Mouse (Mus musculus) limb, embryonic 12.5 days (tissue): ENCODE measurements around the gene Ccr6. TPM values are rescaled to one million over a fixed set of nuclear protein-coding genes. Genes with fewer than 3 reads are reported as not detected.
A peak's percentile ranks its signal among the peaks of the same experiment; 100 is the strongest.

Experiments
- ATAC-seq: fragments of 200-750 bp; cut with Nextera tagmentation; 2 replicates; pipeline ENCODE4 v1.8.0; 2017; ENCODE audit warnings: low read depth, moderate TSS enrichment; ENCODE audit not compliant: insufficient number of reproducible peaks, insufficient read depth, low FRiP score, low TSS enrichment
- H3K27ac ChIP-seq: fragments of 300-500 bp; sonication (generic); 2 replicates; pipeline ENCODE4 v1.5.1; 2016; ENCODE audit warnings: mild to moderate bottlenecking, moderate library complexity
- H3K27me3 ChIP-seq: fragments of 300-500 bp; sonication (generic); 2 replicates; pipeline ENCODE4 v1.6.1; 2016; ENCODE audit warnings: mild to moderate bottlenecking, moderate library complexity
- H3K36me3 ChIP-seq: fragments of 300-500 bp; sonication (generic); 2 replicates; pipeline ENCODE4 v1.6.1; 2016; ENCODE audit warnings: mild to moderate bottlenecking, moderate library complexity
- H3K4me1 ChIP-seq: fragments of 300-500 bp; sonication (generic); replicated peaks from 2 replicates; pipeline ENCODE4 v1.6.1; 2016
- H3K4me2 ChIP-seq: fragments of 300-500 bp; sonication (generic); 2 replicates; pipeline ENCODE4 v1.6.1; 2016; ENCODE audit warnings: mild to moderate bottlenecking, moderate library complexity
- H3K4me3 ChIP-seq: fragments of 300-500 bp; sonication (generic); replicated peaks from 2 replicates; pipeline ENCODE4 v1.5.1; 2016; ENCODE audit warnings: mild to moderate bottlenecking
- H3K9ac ChIP-seq: fragments of 300-500 bp; sonication (generic); replicated peaks from 2 replicates; pipeline ENCODE4 v1.6.1; 2016; ENCODE audit warnings: mild to moderate bottlenecking, moderate library complexity
- H3K9me3 ChIP-seq: fragments of 300-500 bp; sonication (generic); 2 replicates; pipeline ENCODE4 v1.6.1; 2016; ENCODE audit warnings: mild to moderate bottlenecking, moderate library complexity
- WGBS: fragments of 180-500 bp; shearing (Covaris S2); methylation state at CpG from one replicate; pipeline ENCODE4 v1.1.7; 2016; 5-methylcytosine and 5-hydroxymethylcytosine counted together
- polyA plus RNA-seq: library from polyadenylated mRNA; unstranded; fragments of >200 nt; fragmentation: Nextera tagmentation; extraction: Ambion mirVana; gene quantifications from 2 replicates; pipeline ENCODE4 v1.2.1, GENCODE M21; 2016

Gene Ccr6
- polyA plus RNA-seq, 1 experiment from 2014 or later, result not detected

DNA sequence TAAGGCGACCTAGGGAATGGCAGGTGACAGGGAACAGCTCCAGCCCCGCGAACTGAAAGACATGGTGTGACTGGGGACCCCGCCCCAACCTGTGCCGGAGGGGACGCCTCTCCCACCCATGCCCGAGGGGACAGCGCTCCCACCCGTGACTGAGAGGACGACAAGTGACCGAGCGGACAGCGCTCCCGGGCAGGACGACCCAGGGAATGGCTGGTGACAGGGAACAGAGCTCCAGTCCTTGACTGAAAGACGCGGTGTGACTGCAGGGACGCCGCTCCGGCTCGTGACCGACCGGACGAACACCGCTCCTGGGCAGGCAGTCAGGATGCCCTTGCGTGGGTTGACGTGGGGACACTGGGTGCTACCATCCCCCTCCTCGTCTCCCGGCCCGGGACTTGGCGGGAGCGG, 48.4 kb downstream of the Ccr6 start:
- ATAC-seq, result no peak

DNA sequence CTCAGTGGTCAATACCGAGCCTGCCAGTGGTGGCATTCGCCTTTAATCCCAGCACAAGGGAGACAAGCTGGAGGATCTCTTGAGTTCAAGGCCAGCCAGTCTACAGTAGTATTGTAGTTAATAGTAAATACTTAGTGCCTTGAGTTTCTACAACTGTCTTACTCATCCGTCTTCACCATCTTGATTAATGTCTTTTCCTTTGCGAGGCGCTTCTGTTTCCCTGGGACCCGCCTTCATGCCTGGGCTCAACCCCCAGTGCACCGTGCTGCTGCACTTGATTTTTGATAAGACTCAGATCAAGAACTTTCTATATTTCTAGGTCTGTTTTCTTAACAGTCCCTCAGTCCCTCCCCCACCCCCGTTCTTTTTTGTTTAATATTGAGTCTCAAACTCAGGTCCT, 49.2 kb downstream of the Ccr6 start:
- Histone ChIP-seq H3K27me3 (peaks cover 5% of the 10 kb centered on the region; the same call in 1 of the 2 replicates), H3K4me1 (peaks cover 16% of the 10 kb centered on the region), H3K4me2 (peak overlapping the region; percentile 100), H3K9ac (no peak overlapping the region), H3K36me3 (peaks cover 5% of the 10 kb centered on the region; the same call in 1 of the 2 replicates), H3K9me3 (no peaks in the 10 kb centered on the region), H3K27ac (no peak overlapping the region), H3K4me3 (peak overlapping the region; percentile 83)
- no peak for ATAC-seq
- WGBS, result 27% methylated on average over 8 of the region's 8 CpGs

More for the DNA sequence above, 48.4 kb downstream of the Ccr6 start:
- 0% methylated on average over 32 of the region's 32 CpGs for WGBS
- peak overlapping the region; percentile 100 for H3K4me2 ChIP-seq
- H3K9ac ChIP-seq, result peak overlapping the region; percentile 79
- H3K9me3 ChIP-seq, result no peaks in the 10 kb centered on the region
- peak overlapping the region; percentile 83 for H3K4me3 ChIP-seq
- no peaks in the 10 kb centered on the region; the same call in 1 of the 2 replicates for H3K36me3 ChIP-seq
- H3K27me3 ChIP-seq, result peaks cover 5% of the 10 kb centered on the region; the same call in 1 of the 2 replicates
- peaks cover 16% of the 10 kb centered on the region for H3K4me1 ChIP-seq
- no peak overlapping the region for H3K27ac ChIP-seq

DNA sequence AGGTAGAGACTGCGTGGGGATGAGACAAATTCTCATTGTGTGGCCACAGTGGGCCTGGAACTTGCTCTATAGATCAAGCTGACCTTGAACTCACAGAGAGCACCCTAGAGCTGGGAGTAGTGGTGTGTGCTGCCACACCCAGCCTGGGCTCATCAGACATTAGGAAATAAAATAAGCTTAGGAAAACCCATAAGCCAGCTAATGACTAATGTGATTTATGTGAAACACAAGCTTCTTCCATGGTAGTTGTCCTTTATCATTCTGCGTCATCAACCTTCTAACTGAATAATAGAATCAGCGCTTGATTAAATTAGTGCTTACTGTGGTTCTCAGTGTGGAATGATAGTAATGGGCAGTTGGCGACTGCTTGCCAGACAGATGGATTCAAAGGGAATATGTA, 51.1 kb downstream of the Ccr6 start:
- no peak for ATAC-seq
- 85% methylated on average over 4 of the region's 4 CpGs for WGBS
- H3K9ac ChIP-seq, result no peak overlapping the region
- H3K9me3 ChIP-seq, result no peaks in the 10 kb centered on the region
- H3K4me1 ChIP-seq, result peaks cover 16% of the 10 kb centered on the region
- H3K4me2 ChIP-seq, result no peak overlapping the region
- H3K27ac ChIP-seq, result no peak overlapping the region
- no peak overlapping the region for H3K4me3 ChIP-seq
- peaks cover 5% of the 10 kb centered on the region; the same call in 1 of the 2 replicates for H3K27me3 ChIP-seq
- H3K36me3 ChIP-seq, result peaks cover 5% of the 10 kb centered on the region; the same call in 1 of the 2 replicates

- WGBS, result 91% methylated on average over 3 of the region's 3 CpGs
- ATAC-seq, result no peak
- H3K9me3 ChIP-seq, result no peaks in the 10 kb centered on the region
- no peak overlapping the region for H3K27ac ChIP-seq
- H3K9ac ChIP-seq, result no peak overlapping the region
- no peak overlapping the region for H3K4me2 ChIP-seq
- no peaks in the 10 kb centered on the region; the same call in 1 of the 2 replicates for H3K27me3 ChIP-seq
- H3K36me3 ChIP-seq, result peaks cover 13% of the 10 kb centered on the region; the same call in 1 of the 2 replicates
- H3K4me3 ChIP-seq, result no peak overlapping the region
- peaks cover under 1% of the 10 kb centered on the region; the same call in 1 of the 2 replicates for H3K4me1 ChIP-seq
These were observed 54.3 kb downstream of the Ccr6 start for GRCm38 (mm10) chr17:8289993-8290679.

DNA sequence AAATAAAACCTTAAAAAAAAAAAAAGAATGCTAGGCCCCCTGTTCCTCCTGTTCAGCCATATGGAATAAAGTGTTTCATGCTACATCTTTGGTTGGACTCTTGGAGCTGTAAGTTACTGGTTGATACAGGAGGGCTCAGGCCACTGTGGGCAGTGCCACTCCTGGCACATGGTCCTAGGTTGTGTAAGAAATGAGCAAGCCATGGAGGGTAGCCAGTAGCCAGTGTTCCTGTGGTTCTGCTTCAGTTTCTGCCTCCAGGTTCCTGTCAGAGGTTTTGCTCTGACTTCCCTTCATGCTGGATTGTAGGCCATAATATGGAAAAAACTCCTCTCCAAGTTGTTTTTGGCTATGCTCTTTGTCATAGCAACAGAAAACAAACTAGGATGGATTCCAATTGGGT, 54.9 kb downstream of the Ccr6 start:
- Histone ChIP-seq H3K27ac (no peak overlapping the region), H3K4me2 (no peak overlapping the region), H3K9ac (no peak overlapping the region), H3K4me3 (no peak overlapping the region), H3K36me3 (peaks cover 18% of the 10 kb centered on the region), H3K9me3 (no peaks in the 10 kb centered on the region), H3K4me1 (no peaks in the 10 kb centered on the region), H3K27me3 (no peaks in the 10 kb centered on the region)
- no peak for ATAC-seq

DNA sequence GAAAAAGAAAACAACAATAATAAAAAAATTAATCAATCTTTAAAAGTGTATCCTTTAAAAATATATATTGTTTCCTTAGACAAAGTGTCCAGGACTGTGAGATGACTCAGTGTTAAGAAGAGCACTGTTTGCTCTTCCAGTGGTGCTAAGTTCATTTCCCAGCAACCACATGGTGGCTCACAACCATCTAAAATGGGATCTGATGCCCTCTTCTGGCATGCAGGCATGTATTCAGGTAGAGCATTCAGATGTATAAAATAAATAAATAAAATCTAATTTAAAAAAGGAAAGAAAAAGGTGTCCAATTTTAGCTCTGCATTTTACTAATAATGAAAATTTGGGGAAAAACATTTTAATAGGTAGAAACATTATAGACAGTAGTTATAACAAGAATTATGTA, 60.0 kb downstream of the Ccr6 start:
- Histone ChIP-seq H3K9ac (no peak overlapping the region), H3K4me2 (no peak overlapping the region), H3K36me3 (peaks cover 19% of the 10 kb centered on the region), H3K9me3 (no peaks in the 10 kb centered on the region), H3K4me1 (no peaks in the 10 kb centered on the region), H3K27me3 (no peaks in the 10 kb centered on the region), H3K27ac (no peak overlapping the region), H3K4me3 (no peak overlapping the region)
- no peak for ATAC-seq

DNA sequence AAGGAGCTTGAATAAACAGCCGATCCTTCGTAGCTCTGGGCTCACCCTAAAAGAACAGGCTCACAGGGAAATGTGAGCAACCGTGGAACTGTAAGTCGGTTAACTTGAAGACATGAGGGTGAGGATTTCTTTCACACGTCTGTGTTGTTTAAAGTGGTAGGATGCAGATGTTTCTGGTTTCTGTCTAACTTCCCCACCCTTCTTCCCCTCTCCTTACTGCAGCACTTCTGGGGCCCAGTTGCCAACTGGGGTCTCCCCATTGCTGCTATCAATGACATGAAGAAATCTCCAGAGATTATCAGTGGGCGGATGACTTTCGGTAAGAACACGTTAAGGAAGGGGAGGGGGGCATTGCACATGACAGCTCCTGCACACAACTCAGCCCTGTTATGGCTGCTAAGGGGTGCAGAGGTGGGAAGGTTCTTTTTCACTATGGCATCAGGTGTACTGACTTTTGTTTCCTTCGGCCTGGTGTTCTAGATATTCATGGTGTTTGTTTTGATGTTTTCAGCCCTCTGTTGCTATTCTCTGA, 60.5 kb downstream of the Ccr6 start:
- ATAC-seq, result no peak
- H3K9ac ChIP-seq, result no peak overlapping the region
- H3K4me3 ChIP-seq, result no peak overlapping the region
- peaks cover 19% of the 10 kb centered on the region for H3K36me3 ChIP-seq
- 84% methylated on average over 9 of the region's 9 CpGs for WGBS
- H3K4me1 ChIP-seq, result no peaks in the 10 kb centered on the region
- no peaks in the 10 kb centered on the region for H3K27me3 ChIP-seq
- no peaks in the 10 kb centered on the region for H3K9me3 ChIP-seq
- no peak overlapping the region for H3K4me2 ChIP-seq
- H3K27ac ChIP-seq, result no peak overlapping the region

- H3K4me1 ChIP-seq, result no peaks in the 10 kb centered on the region
- H3K9me3 ChIP-seq, result no peaks in the 10 kb centered on the region
- peaks cover 19% of the 10 kb centered on the region for H3K36me3 ChIP-seq
- H3K4me2 ChIP-seq, result no peak overlapping the region
- H3K4me3 ChIP-seq, result no peak overlapping the region
- ATAC-seq, result no peak
- 82% methylated on average over 5 of the region's 5 CpGs for WGBS
- no peaks in the 10 kb centered on the region for H3K27me3 ChIP-seq
- no peak overlapping the region for H3K9ac ChIP-seq
- H3K27ac ChIP-seq, result no peak overlapping the region
These were observed 61.9 kb downstream of the Ccr6 start for GRCm38 (mm10) chr17:8297746-8298145.

DNA sequence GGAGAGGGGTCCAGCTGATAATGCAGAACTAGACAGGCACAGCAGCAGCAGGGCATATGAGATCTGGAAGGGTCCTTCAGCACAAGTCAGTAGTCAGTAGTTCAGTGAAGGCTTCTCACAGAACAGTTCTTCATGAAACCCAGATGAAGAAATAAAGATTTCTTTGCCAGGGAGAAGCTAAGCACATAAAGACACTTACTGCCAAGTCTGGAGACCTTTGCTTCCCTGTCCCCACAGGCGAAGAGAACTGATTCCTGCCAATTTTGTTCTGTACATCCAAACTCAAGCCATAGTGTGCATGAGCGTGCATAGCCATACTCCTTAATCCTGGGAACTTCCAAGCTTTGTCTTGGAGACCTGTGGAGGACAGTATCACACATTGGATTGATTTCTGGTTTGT, 62.4 kb downstream of the Ccr6 start:
- Histone ChIP-seq H3K9me3 (no peaks in the 10 kb centered on the region), H3K27me3 (no peaks in the 10 kb centered on the region), H3K27ac (no peak overlapping the region), H3K9ac (no peak overlapping the region), H3K4me1 (no peaks in the 10 kb centered on the region), H3K4me2 (no peak overlapping the region), H3K36me3 (peaks cover 17% of the 10 kb centered on the region), H3K4me3 (no peak overlapping the region)
- WGBS, result 91% methylated on average over 2 of the region's 2 CpGs
- ATAC-seq, result no peak

DNA sequence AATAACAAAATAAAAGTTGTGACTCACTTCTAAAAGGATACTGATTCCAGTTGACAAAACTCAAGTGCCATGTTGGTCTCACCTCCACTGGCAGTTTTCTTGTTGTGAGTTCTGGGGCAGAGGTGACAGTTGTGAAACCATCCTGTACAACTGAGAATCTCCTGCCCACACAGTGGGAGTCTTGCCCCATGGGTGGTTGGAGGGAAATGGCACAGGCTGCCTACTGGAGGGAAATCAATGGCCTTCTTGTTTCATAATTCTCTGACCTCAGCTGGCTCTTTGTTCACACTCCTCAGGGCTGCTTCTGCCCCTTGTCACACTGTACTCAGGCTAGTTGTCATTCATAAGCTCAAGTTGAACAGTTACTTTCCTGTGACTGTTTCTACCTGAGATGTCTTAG, 63.7 kb downstream of the Ccr6 start:
- H3K36me3 ChIP-seq, result peaks cover 11% of the 10 kb centered on the region
- no peak overlapping the region for H3K9ac ChIP-seq
- H3K4me3 ChIP-seq, result no peak overlapping the region
- no peaks in the 10 kb centered on the region for H3K9me3 ChIP-seq
- H3K27me3 ChIP-seq, result 0 out of 2 replicates have a peak, but pooled peaks cover 5% of the 10 kb centered on the region
- ATAC-seq, result no peak
- no peak overlapping the region for H3K4me2 ChIP-seq
- H3K4me1 ChIP-seq, result no peaks in the 10 kb centered on the region
- H3K27ac ChIP-seq, result no peak overlapping the region

GRCm38 (mm10) chr17:8301515-8301914, 65.7 kb downstream of the Ccr6 start:
- Histone ChIP-seq H3K27ac (no peak overlapping the region), H3K4me1 (no peaks in the 10 kb centered on the region), H3K4me2 (no peak overlapping the region), H3K27me3 (0 out of 2 replicates have a peak, but pooled peaks cover 5% of the 10 kb centered on the region), H3K36me3 (peaks cover 3% of the 10 kb centered on the region; the same call in 1 of the 2 replicates), H3K4me3 (no peak overlapping the region), H3K9ac (no peak overlapping the region), H3K9me3 (no peaks in the 10 kb centered on the region)
- 80% methylated on average over 4 of the region's 4 CpGs for WGBS
- no peak for ATAC-seq
